Mouse (Mus musculus) embryonic facial prominence, embryonic 11.5 days (tissue): ENCODE measurements around the gene Gm21731. TPM values are rescaled to one million over a fixed set of nuclear protein-coding genes. Genes with fewer than 3 reads are reported as not detected.
"Not testable (repeated sequence)": the region's sequence is repeated elsewhere in the genome, so short reads cannot be mapped to it uniquely, and the experiment has no call there.

Experiments used
- ATAC-seq: fragments of 200-750 bp; cut with Nextera tagmentation; replicated peaks from 2 replicates; pipeline ENCODE4 v1.8.0; 2017; ENCODE audit warnings: low read depth; ENCODE audit not compliant: insufficient number of reproducible peaks, low FRiP score, low TSS enrichment
- DNase-seq: peaks from one replicate; pipeline ENCODE4 v3.0.0-alpha.2; 2015; ENCODE audit warnings: low spot score
- H3K27ac ChIP-seq: fragments of 300-500 bp; sonication (generic); replicated peaks from 2 replicates; pipeline ENCODE4 v1.5.1; 2014; ENCODE audit warnings: mild to moderate bottlenecking, low read depth, low read length, control low read depth
- H3K27me3 ChIP-seq: fragments of 300-500 bp; sonication (generic); 2 replicates; pipeline ENCODE4 v1.6.1; 2014; ENCODE audit warnings: mild to moderate bottlenecking, low read length, moderate library complexity, mixed read lengths; ENCODE audit not compliant: control insufficient read depth, insufficient read depth
- H3K36me3 ChIP-seq: fragments of 300-500 bp; sonication (generic); replicated peaks from 2 replicates; pipeline ENCODE4 v1.6.1; 2014; ENCODE audit warnings: low read depth, mild to moderate bottlenecking, low read length, moderate library complexity, mixed read lengths; ENCODE audit not compliant: control insufficient read depth, insufficient read depth
- H3K4me1 ChIP-seq: fragments of 300-500 bp; sonication (generic); 2 replicates; pipeline ENCODE4 v1.6.1; 2014; ENCODE audit warnings: low read length, mixed read lengths; ENCODE audit not compliant: control insufficient read depth, insufficient read depth
- H3K4me2 ChIP-seq: fragments of 300-500 bp; sonication (generic); 2 replicates; pipeline ENCODE4 v1.6.1; 2014; ENCODE audit warnings: low read depth, mild to moderate bottlenecking, control low read depth, low read length, moderate library complexity
- H3K4me3 ChIP-seq: fragments of 300-500 bp; sonication (generic); 2 replicates; pipeline ENCODE4 v1.5.1; 2014; ENCODE audit warnings: low read depth, low read length, control low read depth
- H3K9ac ChIP-seq: fragments of 300-500 bp; sonication (generic); replicated peaks from 2 replicates; pipeline ENCODE4 v1.6.1; 2014; ENCODE audit warnings: mild to moderate bottlenecking, control low read depth, low read length
- H3K9me3 ChIP-seq: fragments of 300-500 bp; sonication (generic); replicated peaks from 2 replicates; pipeline ENCODE4 v1.6.1; 2016; ENCODE audit warnings: mild to moderate bottlenecking, low read length, inconsistent platforms, mixed read lengths; ENCODE audit not compliant: control insufficient read depth
- WGBS: fragments of 180-500 bp; shearing (Covaris S2); extraction: QIAGEN DNeasy Blood & Tissue Kit; methylation state at CpG from one replicate; pipeline ENCODE4 v1.1.7; 2014; 5-methylcytosine and 5-hydroxymethylcytosine counted together
- polyA plus RNA-seq: library from polyadenylated mRNA; unstranded; fragments of >200 nt; fragmentation: Nextera tagmentation; extraction: Ambion mirVana; gene quantifications from 2 replicates; pipeline ENCODE4 v1.2.1, GENCODE M21; 2014

Gene Gm21731
- polyA plus RNA-seq = not detected in 2 replicates

DNA sequence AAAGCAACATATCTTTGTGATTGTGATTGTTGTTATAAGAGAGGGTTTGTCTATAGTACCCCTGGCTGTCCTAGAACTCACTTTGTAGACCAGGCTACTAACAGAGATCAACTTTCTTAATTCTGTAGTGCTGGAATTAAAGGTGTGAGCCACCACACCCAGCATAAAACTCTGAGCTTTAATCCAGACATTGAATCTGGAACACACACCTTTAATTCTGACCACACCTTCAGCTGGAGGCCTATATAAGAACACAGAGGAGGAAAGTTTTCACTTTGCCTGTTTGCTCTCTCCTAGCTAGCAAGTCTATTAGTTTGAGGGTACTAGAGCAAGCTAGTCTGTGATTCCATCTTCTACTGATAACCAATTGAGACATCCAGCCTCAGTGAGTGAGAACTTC, at the start of gene Gm21731:
Gene Gm21731 (plus strand): TSS at position 301 of the 400 bp plus-strand sequence.
- not testable (repeated sequence) for H3K9ac ChIP-seq, ATAC-seq, H3K36me3 ChIP-seq, H3K4me1 ChIP-seq, H3K27me3 ChIP-seq, H3K9me3 ChIP-seq, H3K4me2 ChIP-seq, H3K4me3 ChIP-seq, DNase-seq, H3K27ac ChIP-seq

DNA sequence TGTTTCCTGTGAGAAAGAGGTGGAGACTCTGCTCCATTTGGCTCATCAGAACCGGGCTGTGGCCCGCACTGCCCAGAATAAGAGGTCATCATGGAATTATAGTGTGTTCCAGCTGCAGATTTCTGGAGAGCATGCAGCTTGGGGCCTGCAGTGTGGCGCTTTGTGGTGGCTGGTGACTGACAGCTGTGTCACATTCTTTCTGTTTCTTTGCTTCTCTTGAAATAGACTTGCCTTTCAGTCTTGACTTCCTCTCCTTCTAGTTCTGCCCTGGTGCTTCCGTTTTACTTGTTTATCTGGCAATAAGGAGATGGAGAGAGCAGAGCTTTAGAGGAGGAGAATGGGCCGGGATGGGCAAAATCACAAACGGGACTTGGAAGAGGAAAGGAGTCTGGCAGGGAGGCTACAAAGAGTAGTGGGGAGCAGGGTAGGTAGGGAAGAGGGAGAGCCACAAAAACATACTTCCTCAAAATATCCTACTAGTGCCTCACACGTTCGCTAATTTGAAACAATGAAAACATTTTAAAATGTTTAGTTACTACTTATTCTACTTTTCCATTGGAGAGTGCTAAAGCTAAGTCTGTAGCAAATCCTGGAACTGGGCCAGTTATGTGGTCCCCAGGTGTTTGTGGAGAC, 42.6 kb upstream of the Gm21731 start:
- not testable (repeated sequence) for H3K36me3 ChIP-seq, ATAC-seq, DNase-seq, H3K27ac ChIP-seq, H3K9ac ChIP-seq, H3K9me3 ChIP-seq, H3K27me3 ChIP-seq, H3K4me3 ChIP-seq, H3K4me2 ChIP-seq, H3K4me1 ChIP-seq
- 88% methylated on average over 7 of the region's 8 CpGs for WGBS

DNA sequence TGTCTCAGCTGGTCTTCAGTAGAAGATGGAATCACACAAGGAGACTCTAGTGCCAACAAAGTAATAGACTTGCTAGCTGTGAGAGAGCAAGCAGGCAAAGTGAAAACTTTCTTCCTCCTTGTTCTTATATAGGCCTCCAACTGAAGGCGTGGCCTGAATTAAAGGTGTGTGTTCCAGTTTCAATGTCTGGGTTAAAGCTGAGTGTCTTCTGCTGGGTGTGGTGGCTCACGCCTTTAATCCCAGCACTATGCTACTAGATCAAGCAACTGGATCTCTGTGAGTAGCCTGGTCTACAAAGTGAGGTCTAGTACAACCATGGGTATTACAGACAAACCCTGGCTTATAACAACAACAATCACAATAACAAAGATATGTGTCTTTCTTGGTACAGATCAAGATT, 23.1 kb upstream of the Gm21731 start, which contains the start of gene Gm21762:
Gene Gm21762 (minus strand): TSS at position 101 of the 400 bp plus-strand sequence.
- H3K36me3 ChIP-seq, H3K4me1 ChIP-seq, H3K9ac ChIP-seq, ATAC-seq, H3K27me3 ChIP-seq, H3K4me3 ChIP-seq, H3K27ac ChIP-seq, H3K9me3 ChIP-seq, H3K4me2 ChIP-seq, DNase-seq: not testable (repeated sequence)
- WGBS = no CpG with 5 or more reads among the region's 2 CpGs

DNA sequence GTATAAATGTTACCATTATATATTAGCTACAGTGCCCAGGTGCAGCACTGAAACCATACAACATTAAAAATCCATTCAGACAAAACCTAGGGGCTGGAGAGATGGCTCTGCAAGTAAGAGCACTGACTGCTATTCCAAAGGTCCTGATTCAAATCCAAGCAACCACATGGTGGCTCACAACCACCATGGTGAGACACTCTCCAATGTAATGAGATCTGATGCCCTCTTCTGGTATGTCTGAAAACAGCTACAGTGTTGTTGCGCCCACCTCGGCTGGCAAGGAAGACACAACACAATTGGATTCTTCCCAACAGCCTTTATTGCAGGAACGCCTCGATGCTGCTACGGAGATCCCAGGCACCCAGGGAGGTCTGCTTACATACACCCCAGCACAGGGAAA, 18.0 kb upstream of the Gm21731 start:
- H3K4me2 ChIP-seq, DNase-seq: not testable (repeated sequence)

DNA sequence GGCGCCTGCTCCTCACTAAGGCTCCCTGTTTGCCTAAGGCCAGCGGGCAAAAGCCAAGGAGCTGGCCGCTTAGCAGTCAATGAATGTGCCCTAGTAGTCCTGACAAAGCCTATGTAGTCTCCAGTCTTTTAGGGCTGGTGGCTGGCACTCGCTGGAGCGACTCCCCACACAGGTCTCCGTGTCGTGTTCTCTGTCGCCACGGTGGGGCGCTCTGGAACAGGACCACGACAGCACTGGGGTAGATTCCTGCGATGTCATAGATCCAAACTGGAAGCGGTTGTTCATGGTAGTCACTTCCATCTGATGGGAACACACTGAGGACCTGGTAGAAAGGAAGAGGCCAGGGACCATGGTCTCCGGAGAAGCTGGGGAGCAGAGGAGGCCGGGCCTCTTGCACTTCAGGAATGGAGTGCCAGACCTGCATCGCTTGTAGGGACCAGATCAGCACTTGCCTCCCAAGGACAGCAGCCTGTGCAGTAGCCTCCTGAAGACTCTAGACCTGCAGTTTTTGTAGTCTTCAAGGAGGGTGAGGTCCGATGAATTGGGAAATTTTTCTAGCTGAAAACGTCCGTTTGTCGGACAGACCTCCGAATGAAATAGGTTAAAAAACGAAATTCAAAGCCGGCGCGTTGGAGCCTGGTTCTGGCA, 15.8 kb upstream of the Gm21731 start:
- not testable (repeated sequence) for H3K9ac ChIP-seq, H3K4me1 ChIP-seq, H3K9me3 ChIP-seq, H3K27ac ChIP-seq, DNase-seq, H3K4me2 ChIP-seq, H3K4me3 ChIP-seq, ATAC-seq, H3K36me3 ChIP-seq, H3K27me3 ChIP-seq
- WGBS = 94% methylated on average over 15 of the region's 25 CpGs

More for the DNA sequence above, 18.0 kb upstream of the Gm21731 start:
- H3K27ac ChIP-seq, H3K4me1 ChIP-seq, H3K9ac ChIP-seq, H3K27me3 ChIP-seq, H3K9me3 ChIP-seq, H3K36me3 ChIP-seq, ATAC-seq, H3K4me3 ChIP-seq: not testable (repeated sequence)
- WGBS = 82% methylated on average over 5 of the region's 5 CpGs

DNA sequence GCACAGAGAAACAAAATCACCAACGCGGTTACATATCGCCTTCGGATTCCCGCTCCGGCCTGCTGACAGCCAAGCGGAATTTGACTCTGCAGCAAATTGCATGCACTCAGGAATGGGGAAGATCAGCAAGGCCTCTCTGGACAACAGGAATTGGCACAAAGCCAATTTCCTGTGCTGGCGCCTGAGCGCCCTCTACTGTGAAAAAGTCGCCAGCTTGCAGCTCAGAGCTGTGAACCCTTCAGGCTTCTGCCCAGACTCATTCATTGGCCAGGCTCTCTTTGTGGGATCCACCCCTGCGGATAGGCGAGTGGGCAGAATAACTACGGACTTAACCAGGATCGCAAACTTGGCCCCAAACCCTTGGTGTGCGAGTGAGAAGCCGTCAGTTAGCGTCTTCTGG, 7.1 kb upstream of the Gm21731 start:
- H3K4me1 ChIP-seq, H3K4me2 ChIP-seq, H3K36me3 ChIP-seq, H3K27ac ChIP-seq, ATAC-seq, H3K4me3 ChIP-seq, H3K9ac ChIP-seq, H3K27me3 ChIP-seq, DNase-seq, H3K9me3 ChIP-seq: not testable (repeated sequence)
- WGBS = 94% methylated on average over 14 of the region's 17 CpGs

DNA sequence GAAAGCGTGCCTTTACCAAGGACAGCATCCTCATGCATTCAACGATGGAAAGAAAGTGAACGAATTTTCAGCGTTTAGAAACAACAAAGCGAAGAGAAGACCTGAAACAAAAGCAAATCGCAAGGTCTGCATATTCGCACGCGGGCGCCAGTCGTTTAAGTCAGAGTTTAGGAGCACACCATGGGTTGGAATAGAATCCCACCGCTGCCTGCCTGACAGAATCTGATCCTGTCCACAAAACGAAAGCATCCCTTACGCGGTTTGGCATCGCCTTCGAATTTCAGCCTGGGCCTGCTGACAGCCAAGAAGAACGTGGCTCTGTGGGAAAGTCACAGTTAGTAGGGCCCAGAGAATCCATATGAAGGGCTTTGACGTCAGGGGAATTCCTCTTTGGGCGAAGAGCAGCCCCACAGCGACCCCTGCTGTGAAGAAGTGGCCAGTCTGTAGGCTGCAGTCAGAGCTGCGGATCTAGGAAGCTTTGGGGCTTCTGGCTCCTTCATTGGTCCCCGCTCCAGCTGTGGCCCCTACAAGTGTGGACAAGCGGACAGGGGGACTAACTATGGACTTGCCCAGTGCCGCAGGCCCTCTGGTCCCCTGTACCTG, 6.4 kb upstream of the Gm21731 start:
- DNase-seq, H3K4me2 ChIP-seq, H3K27me3 ChIP-seq, ATAC-seq, H3K36me3 ChIP-seq, H3K27ac ChIP-seq, H3K9ac ChIP-seq, H3K4me1 ChIP-seq, H3K4me3 ChIP-seq, H3K9me3 ChIP-seq: not testable (repeated sequence)
- WGBS = 74% methylated on average over 13 of the region's 25 CpGs
